Mouse (Mus musculus): ENCODE measurements around the gene Lrrc63. TPM values are rescaled to one million over a fixed set of nuclear protein-coding genes. Genes with fewer than 3 reads are reported as not detected.

The Lrrc63 gene
- polyA plus RNA-seq (2015; fragmentation: Nextera tagmentation; extraction: Ambion mirVana) = 0.05 TPM in 1 of 2 replicates, not detected in the other

- peak within 1 kb of the TSS; percentile 76 for H3K9ac ChIP-seq (ENCODE audit: low read depth, low read length)
- 0% methylated on average over 35 of the region's 42 CpGs for WGBS (ENCODE audit: insufficient replicate concordance)
- no peaks in the 10 kb centered on the region for H3K36me3 ChIP-seq (ENCODE audit: control insufficient read depth, insufficient read depth)
- peak within 1 kb of the TSS; percentile 95 for H3K4me2 ChIP-seq (ENCODE audit: low read depth, low read length)
- peak within 1 kb of the TSS; percentile 81 for H3K4me3 ChIP-seq (ENCODE audit: low read depth, low read length)
- no peaks in the 10 kb centered on the region for H3K9me3 ChIP-seq (replicated peaks; ENCODE audit: control insufficient read depth, low read length)
- peaks cover 17% of the 10 kb centered on the region for H3K4me1 ChIP-seq (ENCODE audit: control insufficient read depth, low read depth, low read length)
- H3K27me3 ChIP-seq (ENCODE audit: control insufficient read depth, insufficient read depth, low read depth, low read length) = peaks cover 2% of the 10 kb centered on the region; the same call in 1 of the 2 replicates
- ATAC-seq (ENCODE audit: low read depth) = peak; percentile 97
- H3K27ac ChIP-seq (ENCODE audit: low read length) = peak within 1 kb of the TSS; percentile 54
These were observed at the start of gene Lrrc63, which contains the start of gene Lcp1 for GRCm38 (mm10) chr14:75130501-75131318. Gene Lrrc63 (minus strand): TSS chr14:75130881. Gene Lcp1 (plus strand): TSS chr14:75131101.

- no peaks in the 10 kb centered on the region for H3K9me3 ChIP-seq (replicated peaks; ENCODE audit: control insufficient read depth, low read length)
- H3K9ac ChIP-seq (ENCODE audit: low read depth, low read length) = peak overlapping the region; percentile 70
- H3K4me1 ChIP-seq (ENCODE audit: control insufficient read depth, low read depth, low read length) = peaks cover 40% of the 10 kb centered on the region
- ATAC-seq (ENCODE audit: low read depth) = peak; percentile 47
- H3K27me3 ChIP-seq (ENCODE audit: control insufficient read depth, insufficient read depth, low read depth, low read length) = no peaks in the 10 kb centered on the region
- peak overlapping the region; percentile 66 for H3K4me3 ChIP-seq (ENCODE audit: low read depth, low read length)
- H3K36me3 ChIP-seq (ENCODE audit: control insufficient read depth, insufficient read depth) = no peaks in the 10 kb centered on the region
- WGBS (ENCODE audit: insufficient replicate concordance) = 14% methylated on average over 20 of the region's 20 CpGs
- peak overlapping the region; percentile 93 for H3K27ac ChIP-seq (ENCODE audit: low read length)
- peak overlapping the region; percentile 94 for H3K4me2 ChIP-seq (ENCODE audit: low read depth, low read length)
These were observed 48.7 kb upstream of the Lrrc63 start for GRCm38 (mm10) chr14:75179255-75179963.

- no peaks in the 10 kb centered on the region for H3K9me3 ChIP-seq (replicated peaks; ENCODE audit: control insufficient read depth, low read length)
- peak overlapping the region; percentile 66 for H3K4me3 ChIP-seq (ENCODE audit: low read depth, low read length)
- peak overlapping the region; percentile 70 for H3K9ac ChIP-seq (ENCODE audit: low read depth, low read length)
- peaks cover 36% of the 10 kb centered on the region for H3K4me1 ChIP-seq (ENCODE audit: control insufficient read depth, low read depth, low read length)
- no peaks in the 10 kb centered on the region for H3K36me3 ChIP-seq (ENCODE audit: control insufficient read depth, insufficient read depth)
- peak overlapping the region; percentile 93 for H3K27ac ChIP-seq (ENCODE audit: low read length)
- 10% methylated on average over 10 of the region's 10 CpGs for WGBS (ENCODE audit: insufficient replicate concordance)
- no peaks in the 10 kb centered on the region for H3K27me3 ChIP-seq (ENCODE audit: control insufficient read depth, insufficient read depth, low read depth, low read length)
- ATAC-seq (ENCODE audit: low read depth) = peak; percentile 80
- peak overlapping the region; percentile 94 for H3K4me2 ChIP-seq (ENCODE audit: low read depth, low read length)
These were observed 48.1 kb upstream of the Lrrc63 start for GRCm38 (mm10) chr14:75178801-75179211.

- H3K4me3 ChIP-seq (ENCODE audit: low read depth, low read length) = peak overlapping the region; percentile 66
- H3K9ac ChIP-seq (ENCODE audit: low read depth, low read length) = peak overlapping the region; percentile 70
- no peaks in the 10 kb centered on the region for H3K36me3 ChIP-seq (ENCODE audit: control insufficient read depth, insufficient read depth)
- H3K9me3 ChIP-seq (replicated peaks; ENCODE audit: control insufficient read depth, low read length) = no peaks in the 10 kb centered on the region
- H3K4me2 ChIP-seq (ENCODE audit: low read depth, low read length) = peak overlapping the region; percentile 94
- WGBS (ENCODE audit: insufficient replicate concordance) = 11% methylated on average over 14 of the region's 14 CpGs
- peak overlapping the region; percentile 93 for H3K27ac ChIP-seq (ENCODE audit: low read length)
- ATAC-seq (ENCODE audit: low read depth) = peak; percentile 80
- H3K27me3 ChIP-seq (ENCODE audit: control insufficient read depth, insufficient read depth, low read depth, low read length) = no peaks in the 10 kb centered on the region
- H3K4me1 ChIP-seq (ENCODE audit: control insufficient read depth, low read depth, low read length) = peaks cover 36% of the 10 kb centered on the region
These were observed 47.7 kb upstream of the Lrrc63 start for GRCm38 (mm10) chr14:75178384-75178793.

GRCm38 (mm10) chr14:75177400-75177799 lies 46.7 kb upstream of the Lrrc63 start:
- Histone ChIP-seq H3K4me2 (ENCODE audit: low read depth, low read length) (no peak overlapping the region), H3K4me1 (ENCODE audit: control insufficient read depth, low read depth, low read length) (peaks cover 30% of the 10 kb centered on the region), H3K4me3 (ENCODE audit: low read depth, low read length) (peak overlapping the region; percentile 35), H3K36me3 (ENCODE audit: control insufficient read depth, insufficient read depth) (no peaks in the 10 kb centered on the region), H3K27ac (ENCODE audit: low read length) (peak overlapping the region; percentile 77), H3K9me3 (replicated peaks; ENCODE audit: control insufficient read depth, low read length) (no peaks in the 10 kb centered on the region), H3K27me3 (ENCODE audit: control insufficient read depth, insufficient read depth, low read depth, low read length) (no peaks in the 10 kb centered on the region), H3K9ac (ENCODE audit: low read depth, low read length) (no peak overlapping the region)
- ATAC-seq (ENCODE audit: low read depth) = no peak
- WGBS (ENCODE audit: insufficient replicate concordance) = 41% methylated on average over 3 of the region's 3 CpGs

GRCm38 (mm10) chr14:75176425-75177045 lies 45.9 kb upstream of the Lrrc63 start:
- H3K27me3 ChIP-seq (ENCODE audit: control insufficient read depth, insufficient read depth, low read depth, low read length) = no peaks in the 10 kb centered on the region
- peaks cover 25% of the 10 kb centered on the region for H3K4me1 ChIP-seq (ENCODE audit: control insufficient read depth, low read depth, low read length)
- peak overlapping the region; percentile 77 for H3K27ac ChIP-seq (ENCODE audit: low read length)
- no peaks in the 10 kb centered on the region for H3K9me3 ChIP-seq (replicated peaks; ENCODE audit: control insufficient read depth, low read length)
- no peak overlapping the region for H3K4me2 ChIP-seq (ENCODE audit: low read depth, low read length)
- 31% methylated on average over 4 of the region's 4 CpGs for WGBS (ENCODE audit: insufficient replicate concordance)
- peak overlapping the region; percentile 35 for H3K4me3 ChIP-seq (ENCODE audit: low read depth, low read length)
- ATAC-seq (ENCODE audit: low read depth) = no peak
- H3K36me3 ChIP-seq (ENCODE audit: control insufficient read depth, insufficient read depth) = no peaks in the 10 kb centered on the region
- H3K9ac ChIP-seq (ENCODE audit: low read depth, low read length) = peak overlapping the region; percentile 42

- Histone ChIP-seq H3K4me2 (ENCODE audit: low read depth, low read length) (0 out of 2 replicates have a peak overlapping the region, but pooled peaks have one; percentile 8), H3K4me1 (ENCODE audit: control insufficient read depth, low read depth, low read length) (peaks cover 24% of the 10 kb centered on the region), H3K27me3 (ENCODE audit: control insufficient read depth, insufficient read depth, low read depth, low read length) (no peaks in the 10 kb centered on the region), H3K4me3 (ENCODE audit: low read depth, low read length) (no peak overlapping the region), H3K9me3 (replicated peaks; ENCODE audit: control insufficient read depth, low read length) (no peaks in the 10 kb centered on the region), H3K36me3 (ENCODE audit: control insufficient read depth, insufficient read depth) (no peaks in the 10 kb centered on the region), H3K27ac (ENCODE audit: low read length) (peak overlapping the region; percentile 65), H3K9ac (ENCODE audit: low read depth, low read length) (no peak overlapping the region)
- WGBS (ENCODE audit: insufficient replicate concordance) = 49% methylated on average over 7 of the region's 7 CpGs
- ATAC-seq (ENCODE audit: low read depth) = no peak
These were observed 45.1 kb upstream of the Lrrc63 start for GRCm38 (mm10) chr14:75175781-75176180.

GRCm38 (mm10) chr14:75174731-75175555 lies 44.3 kb upstream of the Lrrc63 start:
- Histone ChIP-seq H3K9me3 (replicated peaks; ENCODE audit: control insufficient read depth, low read length) (no peaks in the 10 kb centered on the region), H3K4me2 (ENCODE audit: low read depth, low read length) (0 out of 2 replicates have a peak overlapping the region, but pooled peaks have one; percentile 8), H3K27me3 (ENCODE audit: control insufficient read depth, insufficient read depth, low read depth, low read length) (no peaks in the 10 kb centered on the region), H3K36me3 (ENCODE audit: control insufficient read depth, insufficient read depth) (no peaks in the 10 kb centered on the region), H3K27ac (ENCODE audit: low read length) (peak overlapping the region; percentile 65), H3K4me1 (ENCODE audit: control insufficient read depth, low read depth, low read length) (peaks cover 18% of the 10 kb centered on the region), H3K4me3 (ENCODE audit: low read depth, low read length) (no peak overlapping the region), H3K9ac (ENCODE audit: low read depth, low read length) (no peak overlapping the region)
- WGBS (ENCODE audit: insufficient replicate concordance) = 48% methylated on average over 9 of the region's 9 CpGs
- no peak for ATAC-seq (ENCODE audit: low read depth)

Data from liver, embryonic 16.5 days (tissue).